Mouse (Mus musculus): ENCODE results near the gene Uprt.

DNA sequence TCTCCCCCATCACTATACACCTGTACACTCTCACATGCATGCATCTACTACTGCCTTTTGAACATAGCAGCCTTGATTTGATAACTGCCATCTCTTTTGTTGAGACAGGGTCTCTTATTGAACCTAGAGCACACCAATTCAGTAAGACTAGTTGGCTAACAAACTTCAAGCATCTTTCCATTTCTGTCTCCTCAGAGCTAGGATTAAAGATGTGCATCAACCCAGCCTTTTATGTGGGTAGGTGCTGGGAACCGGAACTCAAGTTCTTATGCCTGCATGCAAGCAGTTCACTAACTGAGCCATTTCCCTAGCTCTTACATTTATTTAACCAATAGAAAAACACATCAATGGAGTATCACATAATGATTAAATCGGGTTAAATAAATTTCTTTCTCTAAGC is 3.0 kb downstream of the Uprt start:
- TF ChIP-seq USF1 (IDR thresholded peaks at IDR 0.05; ENCODE audit: low read depth) (no peak), E2F4 (IDR thresholded peaks at IDR 0.05; ENCODE audit: insufficient read depth) (no peak), POLR2A (IDR thresholded peaks at IDR 0.05; ENCODE audit: insufficient read length, low read depth) (no peak), POLR2AphosphoS2 (IDR thresholded peaks at IDR 0.05; ENCODE audit: insufficient read length, low read depth) (no peak)

All from myocyte (in vitro differentiated cells).